Mouse (Mus musculus) inflammation-experienced regulatory T-cells, adult 6 months (primary cell): ENCODE results near the gene Tenm2. TPM values are rescaled to one million over a fixed set of nuclear protein-coding genes. Genes with fewer than 3 reads are reported as not detected.

Experiments used
- ATAC-seq: one replicate; pipeline ENCODE4 v1.8.0; 2017
- polyA plus RNA-seq, 3 experiments: library from polyadenylated mRNA; unstranded; fragments of 100-300 nt; shearing (Covaris generic); gene quantifications; one replicate each; pipeline ENCODE4 v1.2.1; 2017

The Tenm2 gene
- polyA plus RNA-seq, result not detected

DNA sequence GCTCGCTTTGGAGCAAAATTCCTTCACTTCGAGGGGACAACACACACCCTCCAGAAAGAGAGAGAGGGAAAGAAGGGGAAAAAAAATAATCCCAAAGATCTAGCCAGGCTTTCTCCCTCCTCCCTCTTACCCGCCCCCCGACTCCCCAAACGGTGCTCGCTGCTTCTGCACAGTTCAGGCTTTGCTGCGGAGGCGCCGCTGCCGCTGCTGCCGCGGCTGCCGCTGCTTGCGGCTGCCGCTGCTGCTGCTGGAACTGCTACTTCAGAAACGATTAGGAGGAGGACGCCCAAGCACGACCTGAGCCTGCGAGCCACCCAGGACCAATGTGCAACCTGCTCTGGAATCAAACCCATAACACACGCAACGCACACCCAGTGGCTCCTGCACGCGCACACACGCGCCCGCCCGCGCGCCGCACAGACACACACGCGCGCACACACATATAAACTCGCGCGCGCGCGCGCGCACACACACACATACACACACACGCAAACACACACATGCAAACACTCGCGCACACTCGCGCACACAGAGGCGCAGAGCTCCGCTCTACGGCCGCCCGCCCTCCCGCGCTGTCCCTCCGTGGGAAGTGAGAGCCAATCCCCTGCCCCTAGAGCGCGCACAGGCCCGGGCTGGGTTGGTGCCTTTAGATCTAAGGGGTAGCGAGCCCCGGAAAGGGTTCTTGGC lies at the start of gene Tenm2:
Gene Tenm2 (minus strand): TSS at position 51 of the 687 bp plus-strand sequence.
- ATAC-seq, result no peak

DNA sequence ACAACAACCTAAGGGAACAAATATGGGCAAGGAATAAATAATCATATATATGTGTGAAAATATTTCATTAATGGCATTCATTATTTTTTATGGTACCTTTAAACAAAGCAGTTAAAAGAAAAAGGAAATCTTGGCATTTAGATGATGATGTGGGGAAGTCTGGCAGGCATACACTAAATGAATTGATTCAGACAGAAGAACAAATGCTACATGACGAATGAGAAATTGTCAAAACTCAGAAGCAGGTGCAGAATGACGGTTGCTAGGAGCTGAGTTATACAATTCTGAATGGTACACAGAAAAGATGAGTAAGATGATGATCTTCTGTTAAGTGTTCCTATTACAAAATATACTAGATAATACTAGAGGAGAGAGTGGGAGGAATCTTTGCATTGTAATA lies 49.4 kb upstream of the Tenm2 start:
- ATAC-seq, result no peak

DNA sequence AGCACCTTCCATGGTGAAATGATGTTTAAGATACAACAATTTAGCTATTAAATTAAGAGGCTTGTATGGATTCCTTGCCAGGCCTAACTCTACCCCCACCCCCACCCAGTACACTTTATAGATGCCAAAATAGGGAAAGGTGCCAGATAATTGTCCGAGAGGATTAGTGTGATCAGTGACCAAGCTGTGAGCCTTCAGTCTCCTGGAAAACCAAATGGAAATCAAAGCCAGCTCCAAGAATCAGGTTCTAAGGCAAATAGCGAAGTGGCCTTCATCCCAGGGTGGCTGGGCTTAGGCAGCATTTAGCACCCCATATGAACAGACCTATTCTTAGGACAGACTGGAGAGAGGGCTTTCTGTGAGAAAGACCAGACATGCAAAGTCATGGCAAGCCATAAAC lies 13.0 kb upstream of the Tenm2 start:
- ATAC-seq, result no peak

DNA sequence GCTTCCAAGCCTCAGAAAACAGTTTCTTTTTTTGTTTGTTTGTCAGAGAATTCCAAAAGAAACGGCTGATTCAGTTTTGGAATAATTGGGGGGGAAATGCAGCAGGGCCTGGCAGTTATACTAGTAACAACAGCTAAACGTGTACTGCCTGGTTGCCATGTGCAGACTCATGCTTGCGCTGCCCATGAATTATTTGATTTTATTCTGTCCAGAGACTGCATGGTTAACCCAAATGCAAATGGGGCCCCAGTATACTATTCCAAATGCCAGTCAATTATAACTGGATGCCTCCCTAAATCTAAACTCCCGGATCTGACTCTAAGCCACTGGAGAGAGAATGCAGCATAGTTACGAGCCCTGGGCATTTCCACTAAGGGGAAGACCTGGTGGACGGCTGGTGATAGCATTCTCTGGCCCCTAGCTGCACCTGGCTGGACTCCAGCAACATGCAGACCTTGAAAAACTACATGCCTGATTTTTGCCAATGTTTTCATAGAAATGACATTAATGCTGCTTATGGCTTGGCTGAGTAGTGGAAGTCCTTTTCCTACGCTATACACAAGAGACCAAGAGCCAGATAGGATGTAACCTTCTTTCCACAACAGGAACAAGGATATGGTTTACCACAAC lies 1.4 kb upstream of the Tenm2 start:
- no peak for ATAC-seq

DNA sequence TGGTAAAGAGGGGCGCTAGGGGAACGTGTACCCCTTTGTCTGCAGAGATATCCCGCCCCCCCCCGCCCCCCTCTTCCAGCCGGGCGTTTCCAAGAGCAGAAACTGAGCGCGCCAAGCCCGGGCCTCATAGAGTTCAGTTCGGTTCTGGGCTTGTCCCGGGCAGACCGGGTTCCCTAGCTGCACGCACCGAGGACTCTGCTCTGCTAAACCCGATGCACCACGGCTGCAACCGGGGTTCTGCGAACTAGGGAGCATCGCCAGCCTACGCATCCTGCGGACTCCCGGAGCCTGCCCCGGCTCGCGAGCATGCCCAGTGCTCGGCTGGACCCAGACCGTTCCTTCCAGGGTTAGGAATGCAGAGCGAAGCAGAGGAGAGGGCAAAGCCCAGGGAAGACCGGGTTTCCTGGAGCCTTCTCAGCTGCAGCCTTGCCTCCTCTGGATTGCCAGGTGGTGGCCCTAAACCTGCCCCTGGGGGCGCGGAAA lies 878 bp upstream of the Tenm2 start:
- no peak for ATAC-seq

DNA sequence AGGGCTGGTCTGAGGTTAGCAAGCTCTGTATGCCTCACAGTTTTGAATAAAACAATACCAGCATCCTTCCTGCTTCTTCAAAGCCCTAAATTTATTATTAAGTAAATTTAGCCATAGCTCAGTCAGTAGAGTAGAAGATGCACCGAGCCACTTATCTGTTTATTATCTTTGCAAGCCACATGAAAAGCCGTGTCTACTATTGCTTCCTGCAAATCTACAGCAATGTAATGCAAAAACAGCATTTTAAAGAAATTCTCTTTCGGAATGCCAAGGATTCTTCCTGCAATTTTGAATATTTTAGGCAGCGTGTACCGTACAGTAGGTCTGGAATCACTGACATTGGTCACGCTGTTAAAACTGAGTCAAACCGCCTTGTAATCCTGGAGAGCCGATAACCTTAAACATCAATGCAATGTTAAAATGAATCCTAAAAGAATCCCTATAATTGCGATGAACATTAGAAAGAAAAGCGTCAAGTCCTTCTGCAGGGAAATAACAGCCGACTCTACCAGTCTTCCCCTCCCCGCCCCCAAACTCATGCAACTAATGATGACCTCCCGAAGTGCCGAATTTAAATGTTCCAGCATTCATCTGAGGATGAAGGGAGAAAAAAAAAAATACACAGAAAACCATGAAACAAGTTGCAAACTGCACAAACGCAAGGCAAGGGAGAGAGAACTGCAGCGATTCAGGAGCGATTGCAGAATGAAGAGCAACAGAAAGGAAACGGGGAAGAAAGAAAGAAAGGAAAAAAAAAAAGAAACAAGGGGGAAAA lies 556 bp downstream of the Tenm2 start:
- ATAC-seq, result no peak

DNA sequence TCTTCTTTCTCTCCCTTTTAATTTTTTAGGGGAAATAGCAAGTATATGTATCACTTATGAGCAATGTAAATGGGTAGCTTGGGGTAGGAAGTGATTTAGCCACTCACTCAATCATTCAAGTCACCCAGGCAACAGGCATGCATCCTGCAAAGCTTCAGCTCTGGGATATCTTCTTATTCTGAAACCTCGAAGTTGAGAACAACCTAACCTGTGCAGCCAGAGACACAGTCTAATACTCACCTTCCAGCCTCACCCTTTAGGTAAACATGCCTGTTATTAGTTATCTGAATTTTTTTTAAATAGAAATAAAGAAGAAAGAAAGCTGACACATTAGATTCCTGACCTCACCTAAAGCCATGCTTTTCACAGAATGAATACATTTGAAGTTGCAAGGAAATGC lies 8.4 kb downstream of the Tenm2 start:
- no peak for ATAC-seq

DNA sequence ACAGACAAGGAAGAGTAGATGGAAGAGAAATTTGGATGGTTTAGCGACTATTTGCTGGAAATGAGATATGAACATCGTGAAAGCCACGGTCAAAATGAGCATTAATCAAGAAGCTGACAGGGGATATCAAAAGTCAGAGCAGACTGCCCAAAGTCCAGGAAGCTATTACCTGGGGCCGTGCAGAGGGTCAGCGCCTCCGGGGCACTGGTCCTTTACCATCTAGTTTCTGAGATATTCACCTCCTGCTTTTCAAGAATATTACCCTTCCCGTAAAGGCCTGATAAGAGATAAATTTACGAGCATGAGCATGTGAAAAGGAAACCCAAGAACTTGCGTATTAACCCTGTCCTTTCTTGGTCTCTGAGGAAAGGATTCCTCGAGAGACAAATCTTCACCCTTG lies 8.8 kb downstream of the Tenm2 start:
- no peak for ATAC-seq

DNA sequence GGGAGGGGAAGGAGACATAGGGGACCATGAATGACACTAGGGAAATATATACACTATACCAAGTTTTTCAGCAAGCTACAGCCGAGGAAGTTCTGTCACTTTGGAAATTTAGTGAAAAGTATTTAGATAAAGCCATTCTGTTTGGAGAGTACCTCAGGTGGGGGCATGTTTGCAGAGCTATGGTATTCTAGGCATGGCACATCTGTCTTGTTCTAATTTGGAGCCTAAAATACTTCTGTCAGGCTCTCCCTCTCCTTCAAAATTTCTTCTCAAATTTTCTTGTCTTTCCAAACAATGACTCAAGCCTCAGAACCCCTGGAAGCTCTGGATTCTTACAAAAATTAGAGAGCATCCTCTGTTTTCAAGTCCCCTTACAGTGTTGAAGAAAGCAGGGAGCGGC lies 13.0 kb downstream of the Tenm2 start:
- no peak for ATAC-seq

DNA sequence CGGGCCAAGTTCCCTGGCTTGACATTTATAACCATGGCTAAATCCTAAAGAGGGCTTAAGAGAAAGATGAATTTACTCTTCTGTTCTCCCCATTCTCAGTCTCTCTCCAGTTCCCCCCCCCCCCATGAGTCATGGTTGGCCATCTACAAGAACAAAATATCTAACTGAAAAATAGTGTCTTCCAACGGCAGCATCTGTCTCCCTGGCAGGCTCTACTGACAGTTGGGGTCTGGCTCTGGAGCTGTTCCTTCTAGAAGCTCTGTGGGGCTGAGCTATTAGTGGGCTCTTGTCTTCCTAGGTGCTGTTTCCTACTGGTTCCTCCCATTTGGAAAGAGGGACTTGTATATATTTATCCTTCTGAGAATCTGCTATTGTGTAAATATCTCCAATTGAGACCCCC lies 13.7 kb downstream of the Tenm2 start:
- no peak for ATAC-seq

DNA sequence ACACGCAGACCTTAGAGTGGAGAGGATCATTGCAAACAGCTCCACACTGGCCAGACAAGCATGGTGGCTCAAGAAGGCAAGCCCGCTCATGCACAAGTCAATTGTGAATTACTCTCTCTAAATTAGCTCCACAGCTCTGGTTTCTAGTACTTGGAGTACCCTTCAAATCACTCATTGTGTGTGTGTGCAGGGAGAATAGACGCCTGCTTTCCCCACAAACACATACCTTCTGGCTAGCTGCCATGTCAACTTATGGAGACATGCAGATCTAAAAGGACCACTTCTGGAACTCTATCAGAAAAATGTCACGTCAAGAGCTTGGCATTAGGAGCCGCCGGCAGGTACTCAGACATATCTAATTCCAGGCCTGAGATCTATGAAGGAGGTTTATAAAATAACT lies 14.8 kb downstream of the Tenm2 start:
- no peak for ATAC-seq

DNA sequence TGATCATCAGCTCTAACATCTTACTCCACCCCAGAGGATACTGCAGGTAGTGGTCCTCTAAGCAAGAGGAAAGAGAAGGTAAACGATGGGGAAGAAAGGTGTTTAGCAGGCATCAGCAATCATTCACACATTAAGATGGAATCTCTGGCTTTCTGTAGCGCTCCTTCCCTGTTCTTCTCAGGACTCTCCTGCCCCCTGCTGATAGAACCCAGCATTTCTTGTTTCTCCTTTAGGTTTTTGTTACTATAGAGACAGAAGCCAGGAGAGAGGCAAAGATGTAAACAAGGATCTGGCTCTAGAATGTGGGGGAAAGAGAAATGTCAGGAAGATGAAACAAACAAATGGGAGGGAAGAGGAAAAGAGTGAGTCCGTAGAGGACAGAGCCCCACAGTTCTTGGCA lies 49.6 kb downstream of the Tenm2 start:
- ATAC-seq, result no peak

DNA sequence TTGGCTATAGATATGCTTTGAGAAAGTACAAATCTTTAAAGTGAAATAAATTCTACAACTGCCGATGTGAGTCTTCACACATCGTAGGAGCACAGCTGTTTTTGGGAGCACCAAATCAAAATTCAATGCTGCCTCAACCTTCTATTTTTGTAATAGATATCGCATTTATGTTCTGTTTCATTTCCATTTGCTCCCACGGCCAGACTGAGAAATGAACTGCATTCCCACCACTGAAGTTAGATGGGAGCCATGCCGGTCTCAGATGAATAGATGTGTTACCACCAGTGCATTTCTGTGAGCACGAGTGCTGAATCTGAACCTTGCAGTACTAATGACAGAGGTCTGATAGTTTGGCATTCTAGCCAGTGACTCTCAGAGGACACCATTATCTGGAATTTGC lies 58.3 kb downstream of the Tenm2 start:
- no peak for ATAC-seq

DNA sequence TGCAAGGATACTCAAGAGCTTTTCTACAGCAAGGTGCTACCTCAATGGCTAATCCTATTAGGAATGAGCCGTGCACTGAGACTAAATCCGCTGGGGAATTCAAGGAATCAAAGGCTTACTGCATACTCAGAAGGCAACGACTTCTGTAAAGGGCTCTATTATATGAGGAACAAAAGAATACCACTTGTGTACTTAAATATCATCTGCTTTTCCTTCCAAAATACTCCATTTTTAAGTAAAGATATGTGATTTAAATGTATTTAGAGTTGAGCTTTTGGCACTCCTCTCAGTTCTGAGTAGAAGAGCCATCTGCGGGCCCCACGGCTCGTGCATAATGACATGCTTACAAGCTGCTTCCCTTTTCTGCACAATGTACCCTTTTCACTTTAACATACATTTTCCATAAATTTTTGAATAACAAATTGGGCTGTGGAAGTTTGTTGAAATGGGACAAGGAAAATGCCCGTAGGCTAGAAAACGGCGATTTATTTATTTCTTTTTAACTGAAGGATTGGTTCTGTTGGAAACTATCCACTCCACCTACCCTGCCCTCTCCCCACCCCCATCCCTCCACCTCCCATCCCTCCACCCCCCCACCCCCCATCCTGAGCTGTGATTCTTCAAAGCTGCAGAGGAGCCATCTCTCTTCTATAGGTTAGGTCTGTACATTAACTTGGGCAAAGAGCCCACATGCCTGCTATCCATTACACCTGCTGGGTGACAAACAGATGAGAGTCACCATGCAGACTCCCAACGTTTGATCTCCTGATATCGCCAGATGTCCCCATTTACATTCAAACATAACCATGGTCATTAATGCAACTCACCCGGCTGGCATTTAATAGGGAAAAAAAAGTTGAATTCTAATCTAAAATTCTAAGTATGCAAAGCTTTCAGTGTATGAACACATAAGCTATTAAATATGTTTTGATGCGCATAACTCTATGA lies 81.6 kb downstream of the Tenm2 start:
- no peak for ATAC-seq

DNA sequence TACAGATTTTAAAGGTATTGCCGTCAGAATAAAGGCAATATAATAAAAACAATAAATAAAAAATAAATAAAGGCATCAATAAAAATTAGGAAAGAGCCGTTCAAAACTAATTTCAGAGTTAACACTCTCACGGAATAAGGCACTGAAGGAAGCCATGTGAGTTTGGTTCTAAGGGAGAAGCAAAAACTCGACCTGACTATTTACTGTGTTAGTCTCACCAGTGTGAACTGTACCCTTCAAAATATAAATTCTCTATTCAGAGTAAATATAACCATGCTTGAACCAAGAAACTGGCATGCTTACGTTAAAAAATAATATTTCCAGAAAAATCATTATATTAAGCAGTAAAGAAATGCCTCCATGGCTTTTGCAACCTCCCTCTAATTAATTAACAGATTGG lies 82.4 kb downstream of the Tenm2 start:
- ATAC-seq, result no peak

DNA sequence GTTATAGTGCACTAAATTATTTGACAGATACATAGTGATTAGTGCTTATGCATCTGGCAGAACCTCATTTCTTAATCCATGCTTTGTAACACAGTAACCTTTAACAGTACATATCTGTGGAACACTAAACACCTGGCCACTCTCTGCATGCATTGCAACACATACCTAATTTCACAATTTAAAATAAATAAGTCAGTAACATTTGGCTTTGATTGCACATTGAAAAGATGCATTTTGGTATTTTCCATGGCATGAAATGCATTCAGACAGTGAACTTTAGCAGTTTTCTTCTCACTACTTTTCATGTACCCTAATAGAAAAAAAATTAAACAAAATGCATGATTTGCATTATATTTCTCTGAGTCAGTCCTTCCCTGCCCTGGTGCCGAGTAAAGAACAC lies 85.8 kb downstream of the Tenm2 start:
- no peak for ATAC-seq

DNA sequence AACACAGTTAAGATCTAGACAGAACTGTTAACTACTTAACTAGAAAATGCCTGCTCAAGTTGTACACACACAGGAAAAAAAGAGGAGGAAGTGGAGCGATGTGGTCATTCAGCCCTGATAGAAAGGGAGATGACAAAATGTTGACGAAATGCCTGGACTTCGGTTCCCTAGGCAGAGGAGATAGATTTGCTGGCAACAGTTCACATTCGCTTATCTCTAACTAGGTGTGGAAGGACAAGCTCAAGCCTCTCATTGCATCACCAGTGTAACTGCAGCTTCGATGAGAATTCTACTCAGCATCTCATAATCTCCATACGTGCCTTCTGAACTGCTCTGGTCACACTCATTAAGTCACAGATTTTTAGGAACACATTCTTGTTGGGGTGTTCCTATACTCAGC lies 91.8 kb downstream of the Tenm2 start:
- no peak for ATAC-seq

DNA sequence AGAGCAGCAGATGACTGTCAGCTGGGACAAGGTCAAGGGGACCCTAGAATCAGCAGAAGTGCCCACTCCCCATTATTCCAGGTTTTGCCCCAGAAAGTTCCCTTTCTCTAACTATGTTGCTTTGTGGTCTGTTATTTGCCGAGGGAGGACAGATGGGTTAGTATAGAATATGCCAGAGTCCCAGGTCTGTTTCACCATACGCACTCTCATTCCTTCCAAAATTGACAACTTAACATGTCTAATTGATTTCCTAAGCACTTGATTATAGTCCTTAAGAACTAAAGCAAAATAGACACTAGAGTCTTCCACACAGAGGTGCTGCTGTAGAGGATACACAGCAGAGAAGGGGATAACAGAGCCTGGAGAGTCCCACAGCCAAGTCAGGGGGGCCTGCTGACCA lies 92.3 kb downstream of the Tenm2 start:
- ATAC-seq, result no peak

DNA sequence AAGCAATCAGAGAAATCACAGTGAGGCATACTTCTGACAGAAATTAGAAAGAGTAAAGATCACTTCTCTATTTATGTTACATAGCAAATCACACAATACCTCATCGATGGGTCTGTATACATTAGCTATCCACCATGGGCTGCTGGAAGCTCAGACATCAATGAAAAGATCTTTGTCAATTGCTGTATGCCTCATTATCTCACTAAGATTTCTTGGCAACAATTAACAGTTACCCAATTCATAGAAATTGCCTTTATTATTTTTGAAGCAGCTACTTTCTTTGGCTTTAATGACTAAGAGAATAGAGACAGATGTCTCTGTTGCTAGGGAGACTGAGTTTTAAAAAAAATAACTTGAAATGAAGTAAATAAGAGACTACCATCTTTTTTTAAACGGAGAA lies 106.9 kb downstream of the Tenm2 start:
- no peak for ATAC-seq

DNA sequence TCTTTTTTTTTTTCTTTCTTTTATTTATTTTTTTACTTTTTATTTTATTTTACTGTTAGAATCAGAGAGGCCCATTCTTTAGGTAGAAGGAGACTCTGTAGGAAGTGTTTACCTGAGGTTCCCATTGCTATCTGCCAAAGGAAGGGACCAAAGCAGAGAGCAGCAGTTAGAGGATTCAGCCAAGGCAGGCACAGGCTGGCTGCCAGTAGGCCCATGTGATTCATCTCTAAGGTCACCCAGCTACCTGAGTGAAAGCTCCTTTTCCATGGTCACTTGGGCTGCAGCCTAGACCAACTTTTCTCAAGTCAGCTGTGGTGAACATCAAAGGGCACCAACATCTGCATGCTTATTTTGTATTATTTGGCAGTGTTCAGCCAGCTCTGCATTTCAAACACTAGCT lies 117.7 kb downstream of the Tenm2 start:
- ATAC-seq, result no peak

DNA sequence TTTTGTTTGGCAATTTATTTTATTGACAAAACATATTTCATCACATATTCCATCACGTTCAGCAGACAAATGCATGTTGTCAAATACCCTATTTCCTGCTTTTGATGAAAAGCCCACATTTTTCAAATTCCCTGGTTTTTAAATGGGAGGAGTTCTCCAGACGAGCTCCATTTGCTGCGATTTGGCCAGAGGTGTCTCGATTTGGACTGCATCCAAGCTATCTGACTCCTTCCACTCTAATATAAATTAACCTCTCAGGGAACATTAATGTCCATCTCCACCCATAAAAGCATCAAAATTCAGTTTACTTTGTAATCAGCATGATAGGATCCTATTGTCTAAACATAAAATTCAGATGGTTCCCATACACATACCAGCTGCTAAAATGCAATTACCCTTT lies 120.6 kb downstream of the Tenm2 start:
- no peak for ATAC-seq

DNA sequence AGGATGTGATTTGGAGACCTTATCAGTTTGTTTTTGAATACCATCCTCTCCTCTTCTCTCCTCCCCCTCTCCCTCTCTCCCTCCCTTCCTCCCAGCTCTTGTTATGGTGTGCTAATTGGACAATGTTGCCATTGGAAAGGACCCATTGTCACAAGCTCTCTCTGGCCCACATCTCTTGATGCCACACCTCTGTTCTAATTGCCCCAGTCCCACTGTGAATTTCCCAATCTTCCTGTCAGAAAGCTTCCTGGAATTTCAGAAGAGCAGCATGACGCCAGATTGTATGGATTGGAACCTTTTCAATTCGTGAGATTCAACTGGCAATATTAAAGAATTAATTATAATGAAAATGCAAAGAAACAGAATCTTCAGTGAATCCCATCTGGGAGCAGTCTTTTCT lies 128.7 kb downstream of the Tenm2 start:
- ATAC-seq, result no peak

DNA sequence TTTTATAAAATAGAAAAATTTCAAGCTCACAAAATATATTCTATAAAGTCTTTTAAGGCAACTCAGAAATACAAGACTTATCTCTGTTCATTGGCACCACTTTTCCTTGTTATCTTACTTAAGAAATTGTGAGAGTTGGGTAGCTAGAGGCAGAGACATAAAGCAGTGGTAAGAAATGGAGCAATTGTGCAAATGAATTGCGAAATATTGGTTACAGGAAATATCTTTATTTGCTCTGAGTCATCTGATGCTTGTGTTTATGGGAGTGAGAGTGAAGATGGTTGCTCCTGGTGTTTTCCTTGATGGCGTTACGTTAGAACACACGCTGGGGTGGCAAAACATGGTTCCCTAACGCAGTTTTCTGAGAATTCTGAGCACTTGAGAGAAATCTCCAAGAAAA lies 156.4 kb downstream of the Tenm2 start:
- no peak for ATAC-seq
